21 mouse cellular contexts compared by ENCODE assay signal in genomic region chr3:27613828-27614227, GRCm38 (mm10).
"Had no signal": no experiment of that assay in that cellular context is flagged by ENCODE, and none has a peak within 500 bp of the region (broad histone marks: within the 10 kb centered on the region; RNA-seq: fewer than 3 reads in every experiment).

No protein-coding gene starts in this region.

- H3K4me3 ChIP-seq: lung, embryonic 15.5 days; megakaryocyte, embryonic 14.5 days; midbrain, embryonic 10.5 days; midbrain, embryonic 12.5 days; myocyte; neural tube, embryonic 13.5 days; neural tube, embryonic 15.5 days; stomach, embryonic 15.5 days had no signal

- ATAC-seq: lung, postnatal 0 days; midbrain, embryonic 16.5 days had no signal

- H3K4me1 ChIP-seq: megakaryocyte, embryonic 14.5 days had no signal

- H3K9ac ChIP-seq: lung, embryonic 15.5 days; midbrain, embryonic 12.5 days; neural tube, embryonic 13.5 days; neural tube, embryonic 15.5 days; stomach, embryonic 15.5 days had no signal

- H3K4me2 ChIP-seq: lung, embryonic 15.5 days; midbrain, embryonic 12.5 days; neural tube, embryonic 13.5 days; neural tube, embryonic 15.5 days; stomach, embryonic 15.5 days had no signal

- H3K27ac ChIP-seq: lung, embryonic 15.5 days; macrophage; midbrain, embryonic 12.5 days; neural tube, embryonic 13.5 days; neural tube, embryonic 15.5 days; stomach, embryonic 15.5 days; stomach, postnatal 0 days had no signal

- H3K9me3 ChIP-seq: lung, embryonic 15.5 days; megakaryocyte, embryonic 14.5 days; midbrain, embryonic 10.5 days; midbrain, embryonic 12.5 days; neural tube, embryonic 13.5 days; neural tube, embryonic 15.5 days; stomach, embryonic 15.5 days had no signal

- H3K27me3 ChIP-seq: lung, embryonic 15.5 days; megakaryocyte, embryonic 14.5 days; midbrain, embryonic 12.5 days; neural tube, embryonic 13.5 days; neural tube, embryonic 15.5 days; stomach, embryonic 15.5 days had no signal

- DNase-seq: lung, adult 2 months; lung, postnatal 14 days; lung, postnatal 36 days; midbrain, embryonic 14.5 days; retina, postnatal 1 day; right cerebral cortex, adult 18-20 months; thymus, adult 2 months; thymus, postnatal 25 days; thymus, postnatal 4 days had no signal

- H3K36me3 ChIP-seq: midbrain, embryonic 12.5 days; neural tube, embryonic 13.5 days; neural tube, embryonic 15.5 days; stomach, embryonic 15.5 days had no signal
